Mouse (Mus musculus) spleen, adult 2 months (tissue): ENCODE results near the gene Srpk2.

ENCODE experiments used
- CTCF ChIP-seq: fragments of 200-500 bp; IDR thresholded peaks from 2 replicates; pipeline ENCODE4 v1.5.1; 2011; ENCODE audit warnings: mild to moderate bottlenecking, inconsistent platforms; ENCODE audit not compliant: insufficient read depth, insufficient read length, insufficient replicate concordance; ENCODE audit errors: extremely low read depth
- POLR2A ChIP-seq: fragments of 200-500 bp; IDR thresholded peaks from 2 replicates; pipeline ENCODE4 v1.6.1; 2011; ENCODE audit warnings: low read depth, low read length, inconsistent platforms

DNA sequence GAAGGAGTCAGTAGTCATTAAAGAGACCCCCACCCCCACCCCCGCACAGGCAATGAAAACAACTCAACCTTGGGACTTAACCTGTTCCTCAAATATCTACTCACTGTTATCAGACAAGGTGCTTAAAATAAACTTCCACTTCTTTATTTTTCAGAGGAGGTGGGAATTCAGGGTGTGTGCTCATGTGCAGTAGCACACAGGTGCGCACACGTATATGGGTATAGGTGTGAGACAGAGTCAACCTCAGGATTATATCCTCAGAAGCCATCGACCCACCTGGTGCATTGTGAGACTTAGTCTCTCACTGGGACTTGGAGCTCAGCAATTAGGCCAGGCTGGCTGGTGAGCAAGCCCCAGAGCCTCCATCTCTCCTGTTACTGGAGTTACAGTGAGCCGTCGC, 153.3 kb downstream of the Srpk2 start:
- TF ChIP-seq CTCF = no peak
- no peak for TF ChIP-seq POLR2A
